In genomic region chr2:70558843-70559451, GRCm38 (mm10) we compare ENCODE assay signal across 10 mouse cellular contexts. TPM values are rescaled to one million over a fixed set of nuclear protein-coding genes. Genes with fewer than 3 reads are reported as not detected.
A peak's percentile ranks its signal among the peaks of the same experiment; 100 is the strongest.
DNase-seq lines count a peak whose midpoint lies in the region; ATAC-seq lines count a peak whose summit lies in the region.
"Had no signal": no experiment of that assay in that cellular context is flagged by ENCODE, and none has a peak within 500 bp of the region (broad histone marks: within the 10 kb centered on the region; RNA-seq: fewer than 3 reads in every experiment).

No protein-coding gene starts in this region.

- H3K4me2 ChIP-seq in stomach, embryonic 16.5 days (ENCODE audit: low read depth, low read length), result peak overlapping the region; percentile 32

- H3K9ac ChIP-seq in stomach, embryonic 16.5 days (ENCODE audit: low read length), result no peak overlapping the region

- WGBS in stomach, embryonic 16.5 days, result 8% methylated on average over 24 of the region's 24 CpGs

- H3K27ac ChIP-seq in stomach, embryonic 16.5 days (ENCODE audit: low read length), result no peak overlapping the region

- no peaks in the 10 kb centered on the region for H3K9me3 ChIP-seq in stomach, embryonic 16.5 days (replicated peaks; ENCODE audit: control insufficient read depth, low read length)

- H3K4me1 ChIP-seq in stomach, embryonic 16.5 days (ENCODE audit: control insufficient read depth, insufficient read depth, low read length), result 0 out of 2 replicates have a peak, but pooled peaks cover 7% of the 10 kb centered on the region

- peak; percentile 57 for ATAC-seq in activated CD4-positive, CD25-positive, alpha-beta regulatory T cell, adult 4 months
- ATAC-seq in stomach, embryonic 16.5 days (ENCODE audit: insufficient read depth, low FRiP score), result no peak

- no peak overlapping the region for H3K4me3 ChIP-seq in stomach, embryonic 16.5 days (replicated peaks; ENCODE audit: low read length)

- peak; percentile 12 for DNase-seq in right cerebral cortex, postnatal 4 days
- no peak for DNase-seq in right cerebral cortex, postnatal 14 days
- peak; percentile 83 for DNase-seq in induced T-regulatory cell, adult 2 months (ENCODE audit: low read depth)
- no peak for DNase-seq in gastrocnemius, adult 8-10 months (ENCODE audit: low spot score in 2 of 2)
- DNase-seq in left cerebral cortex, postnatal 14 days (ENCODE audit: low spot score in 2 of 2), result no peak

- no peaks in the 10 kb centered on the region for H3K36me3 ChIP-seq in stomach, embryonic 16.5 days (ENCODE audit: control insufficient read depth, insufficient read depth, low read length)

- H3K27me3 ChIP-seq in stomach, embryonic 16.5 days (ENCODE audit: control insufficient read depth, insufficient read depth, low read length), result peaks cover 51% of the 10 kb centered on the region

- intact Hi-C loops in left cerebral cortex, postnatal 14 days (cut with DNase I), result loop anchor here (1.0 to 10.0 kb wide), 5 partner anchors 82 to 924 kb away; no protein-coding TSS in a partner anchor

RNA-seq across cellular contexts. Expression of gene Gad1, which starts 6.1 kb away (rescaled TPM):
- polyA plus RNA-seq in activated CD4-positive, CD25-positive, alpha-beta regulatory T cell, adult 4 months (2017; shearing (Covaris generic)), result under 1 TPM in 1 of 2 experiments, not detected in 1; 0.21 TPM
- polyA plus RNA-seq in stomach, embryonic 16.5 days (2015; fragmentation: Nextera tagmentation; extraction: Ambion mirVana), result 0.28 and 0.34 TPM in 2 replicates
- total RNA-seq in gastrocnemius, adult 8-10 months (2022), result 1 to 10 TPM in 1 of 4 experiments, under 1 TPM in 3; 0.13 to 1.7 (median 0.44) TPM
- total RNA-seq in left cerebral cortex, postnatal 14 days (2021), result 100 to 1,000 TPM; 228 TPM
- total RNA-seq: hematopoietic stem cell, adult 5-6 weeks; liver, adult 2 months had no signal
- polyA plus RNA-seq: liver, adult 2 months had no signal

RNA-seq across cellular contexts. Expression of gene Erich2, which starts 50.3 kb away (rescaled TPM):
- polyA plus RNA-seq in activated CD4-positive, CD25-positive, alpha-beta regulatory T cell, adult 4 months (2017; shearing (Covaris generic)), result not detected
- polyA plus RNA-seq in stomach, embryonic 16.5 days (2015; fragmentation: Nextera tagmentation; extraction: Ambion mirVana), result 2.6 and 2.7 TPM in 2 replicates
- not detected for total RNA-seq in gastrocnemius, adult 8-10 months (2022)
- 1 to 10 TPM; 1.0 to 1.1 TPM for total RNA-seq in left cerebral cortex, postnatal 14 days (2021)
- total RNA-seq: gastrocnemius, postnatal 4 days; liver, adult 2 months had no signal
- polyA plus RNA-seq: liver, adult 2 months had no signal

Comparison
In these comparisons a context has a peak if more than half of its experiments do, and no peak if none do; other contexts are left out.
1. DNase-seq: peak in right cerebral cortex, postnatal 4 days (single experiment) and induced T-regulatory cell, adult 2 months (single experiment); none in right cerebral cortex, postnatal 14 days (single experiment), gastrocnemius, adult 8-10 months (0 of 2) and left cerebral cortex, postnatal 14 days (0 of 2).
2. RNA of gene Gad1, which starts 6.1 kb away (total RNA-seq): 228 TPM in left cerebral cortex, postnatal 14 days; 0.13 to 1.7 TPM in gastrocnemius, adult 8-10 months; every median in the first group is over 10 times any median in the second.